Mouse (Mus musculus) cortical plate, adult 2 months (tissue): ENCODE results near the gene Ddx6.

Experiments used
- CTCF ChIP-seq: fragments of 200-500 bp; IDR thresholded peaks from 2 replicates; pipeline ENCODE4 v1.5.1; 2011; ENCODE audit warnings: mild to moderate bottlenecking, control low read depth, low read length; ENCODE audit not compliant: insufficient read depth; ENCODE audit errors: extremely low read depth
- POLR2A ChIP-seq: fragments of 200-500 bp; IDR thresholded peaks from 2 replicates; pipeline ENCODE4 v1.6.1; 2011; ENCODE audit warnings: mild to moderate bottlenecking, low read length, control low read depth; ENCODE audit not compliant: insufficient read depth; ENCODE audit errors: extremely low read depth

DNA sequence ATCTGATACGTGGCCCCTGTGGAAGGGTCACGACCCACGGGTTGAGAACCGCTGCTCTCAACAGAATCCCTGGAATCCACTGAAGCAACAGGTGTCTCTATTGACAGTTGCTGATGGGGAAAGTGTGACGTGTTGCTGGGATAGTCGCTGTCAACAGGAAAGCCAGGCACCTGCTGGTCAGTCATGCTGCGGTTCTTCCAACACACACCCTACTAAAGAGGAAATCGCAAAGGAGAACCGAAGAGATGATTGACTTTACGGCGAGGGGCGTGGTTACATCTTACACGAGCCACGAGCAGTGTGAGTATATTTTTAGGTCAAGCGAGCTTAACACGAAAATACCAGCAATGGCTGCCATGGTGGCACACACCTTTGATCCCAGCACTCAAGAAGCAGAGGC is 22.3 kb upstream of the Ddx6 start:
- no peak for TF ChIP-seq POLR2A
- TF ChIP-seq CTCF, result no peak
